Comparison of ENCODE assay signal across 26 mouse cellular contexts in genomic region chr14:54643011-54643410, GRCm38 (mm10). TPM values are rescaled to one million over a fixed set of nuclear protein-coding genes. Genes with fewer than 3 reads are reported as not detected.
A peak's percentile ranks its signal among the peaks of the same experiment; 100 is the strongest.
DNase-seq lines count a peak whose midpoint lies in the region; ATAC-seq and TF ChIP-seq lines count a peak whose summit lies in the region.
"Had no signal": no experiment of that assay in that cellular context is flagged by ENCODE, and none has a peak within 500 bp of the region (broad histone marks: within the 10 kb centered on the region; RNA-seq: fewer than 3 reads in every experiment).

No protein-coding gene starts in this region.

- no peak overlapping the region for H3K4me2 ChIP-seq in midbrain, embryonic 13.5 days (replicated peaks)
- no peak overlapping the region for H3K4me2 ChIP-seq in midbrain, embryonic 11.5 days
- H3K4me2 ChIP-seq: embryonic facial prominence, embryonic 13.5 days; forebrain, embryonic 15.5 days; heart, embryonic 13.5 days; hindbrain, embryonic 12.5 days had no signal

- TF ChIP-seq CTCF in MEL (IDR thresholded peaks at IDR 0.05 in 2 of 3, conservative IDR thresholded peaks at IDR 0.05 in 1 of 3; ENCODE audit: control insufficient read depth in 1 of 3, insufficient read depth in 1 of 3, low read depth in 2 of 3, low read length in 3 of 3, poor library complexity in 1 of 3, severe bottlenecking in 1 of 3), result no peak

- TF ChIP-seq POLR2A in MEL (IDR thresholded peaks at IDR 0.05; ENCODE audit: control insufficient read depth in 1 of 2, insufficient read depth in 1 of 2, low read depth in 1 of 2, low read length in 2 of 2, poor library complexity in 1 of 2), result no peak

- no peaks in the 10 kb centered on the region for H3K27me3 ChIP-seq in heart, embryonic 10.5 days (ENCODE audit: insufficient read depth, poor library complexity, severe bottlenecking)
- H3K27me3 ChIP-seq in midbrain, embryonic 13.5 days, result no peaks in the 10 kb centered on the region
- H3K27me3 ChIP-seq in midbrain, embryonic 11.5 days (ENCODE audit: control insufficient read depth, insufficient read depth, low read length), result no peaks in the 10 kb centered on the region
- no peaks in the 10 kb centered on the region for H3K27me3 ChIP-seq in MEL (ENCODE audit: control insufficient read depth in 1 of 2, insufficient read depth in 2 of 2, low read length in 2 of 2)
- H3K27me3 ChIP-seq in forebrain, embryonic 10.5 days (ENCODE audit: poor library complexity, severe bottlenecking), result no peaks in the 10 kb centered on the region
- H3K27me3 ChIP-seq: embryonic facial prominence, embryonic 13.5 days; forebrain, embryonic 15.5 days; hindbrain, embryonic 12.5 days; Patski had no signal

- H3K9me3 ChIP-seq in heart, embryonic 10.5 days, result no peaks in the 10 kb centered on the region
- H3K9me3 ChIP-seq in midbrain, embryonic 13.5 days, result no peaks in the 10 kb centered on the region
- H3K9me3 ChIP-seq in midbrain, embryonic 11.5 days (ENCODE audit: control insufficient read depth, low read length), result no peaks in the 10 kb centered on the region
- no peaks in the 10 kb centered on the region for H3K9me3 ChIP-seq in MEL (replicated peaks; ENCODE audit: insufficient read depth, low read length)
- H3K9me3 ChIP-seq in forebrain, embryonic 10.5 days, result no peaks in the 10 kb centered on the region
- H3K9me3 ChIP-seq: embryonic facial prominence, embryonic 13.5 days; forebrain, embryonic 15.5 days; G1E; heart, embryonic 13.5 days; hindbrain, embryonic 12.5 days had no signal

- peaks cover 36% of the 10 kb centered on the region for H3K4me1 ChIP-seq in heart, embryonic 10.5 days
- H3K4me1 ChIP-seq in midbrain, embryonic 13.5 days (replicated peaks), result peaks cover 35% of the 10 kb centered on the region
- peaks cover 9% of the 10 kb centered on the region; the same call in 1 of the 2 replicates for H3K4me1 ChIP-seq in midbrain, embryonic 11.5 days (ENCODE audit: control insufficient read depth, insufficient read depth, low read length)
- H3K4me1 ChIP-seq in MEL (ENCODE audit: control insufficient read depth in 1 of 2, insufficient read depth in 2 of 2, low read length in 2 of 2), result peaks cover 4 to 6% of the 10 kb centered on the region in 2 experiments; a peak in 3 of 4 replicates
- H3K4me1 ChIP-seq in forebrain, embryonic 10.5 days, result peaks cover 29% of the 10 kb centered on the region

- no peak for ATAC-seq in midbrain, embryonic 13.5 days
- ATAC-seq in midbrain, embryonic 11.5 days (ENCODE audit: low FRiP score), result no peak
- ATAC-seq: activated CD4-positive, CD25-positive, alpha-beta regulatory T cell, adult 4 months; forebrain, embryonic 15.5 days; hindbrain, postnatal 0 days; Patski had no signal

- no peaks in the 10 kb centered on the region; the same call in 1 of the 2 replicates for H3K79me2 ChIP-seq in MEL (ENCODE audit: control insufficient read depth, insufficient read depth, low read length, poor library complexity)

- no peak overlapping the region for H3K4me3 ChIP-seq in heart, embryonic 10.5 days
- no peak overlapping the region for H3K4me3 ChIP-seq in midbrain, embryonic 13.5 days (replicated peaks)
- H3K4me3 ChIP-seq in midbrain, embryonic 11.5 days (ENCODE audit: low read depth, low read length), result no peak overlapping the region
- H3K4me3 ChIP-seq in MEL (ENCODE audit: control insufficient read depth in 1 of 2, insufficient read depth in 1 of 2, low read depth in 2 of 2, low read length in 2 of 2), result no peak overlapping the region
- no peak overlapping the region for H3K4me3 ChIP-seq in forebrain, embryonic 10.5 days
- H3K4me3 ChIP-seq: embryonic facial prominence, embryonic 13.5 days; forebrain, embryonic 15.5 days; heart, embryonic 13.5 days; hindbrain, embryonic 12.5 days had no signal

- H3K27ac ChIP-seq in heart, embryonic 10.5 days, result no peak overlapping the region; the same call in 1 of the 2 replicates
- peak overlapping the region; percentile 11; the same call in 1 of the 2 replicates for H3K27ac ChIP-seq in midbrain, embryonic 13.5 days
- H3K27ac ChIP-seq in midbrain, embryonic 11.5 days (ENCODE audit: low read depth, low read length), result no peak overlapping the region
- peak overlapping the region; percentile 44 for H3K27ac ChIP-seq in MEL (ENCODE audit: control insufficient read depth, low read depth, low read length)
- no peak overlapping the region for H3K27ac ChIP-seq in forebrain, embryonic 10.5 days
- H3K27ac ChIP-seq: heart, embryonic 13.5 days; hindbrain, postnatal 0 days had no signal

- H3K36me3 ChIP-seq in heart, embryonic 10.5 days, result peaks cover 70% of the 10 kb centered on the region
- H3K36me3 ChIP-seq in midbrain, embryonic 13.5 days, result peaks cover 69% of the 10 kb centered on the region
- H3K36me3 ChIP-seq in midbrain, embryonic 11.5 days (ENCODE audit: control insufficient read depth, insufficient read depth, low read length), result peaks cover 42% of the 10 kb centered on the region
- H3K36me3 ChIP-seq in MEL (ENCODE audit: control insufficient read depth in 1 of 2, insufficient read depth in 2 of 2, low read length in 2 of 2), result peaks cover 3 to 6% of the 10 kb centered on the region in 2 experiments; a peak in 3 of 4 replicates
- peaks cover 77% of the 10 kb centered on the region for H3K36me3 ChIP-seq in forebrain, embryonic 10.5 days (replicated peaks)

- 85% methylated on average over 2 of the region's 2 CpGs for WGBS in heart, embryonic 10.5 days
- 84% methylated on average over 2 of the region's 2 CpGs for WGBS in midbrain, embryonic 13.5 days
- 89% methylated on average over 2 of the region's 2 CpGs for whole genome bisulfite sequencing in midbrain, embryonic 11.5 days
- 98% methylated on average over 2 of the region's 2 CpGs for WGBS in forebrain, embryonic 10.5 days

- no peak for TF ChIP-seq RAD21 in MEL (IDR thresholded peaks at IDR 0.05; ENCODE audit: low read depth, low read length)

- no peak overlapping the region for H3K9ac ChIP-seq in midbrain, embryonic 13.5 days (replicated peaks)
- no peak overlapping the region for H3K9ac ChIP-seq in midbrain, embryonic 11.5 days (ENCODE audit: low read length)
- no peak overlapping the region for H3K9ac ChIP-seq in MEL (ENCODE audit: control insufficient read depth, low read depth, low read length, poor library complexity, severe bottlenecking)
- H3K9ac ChIP-seq: embryonic facial prominence, embryonic 13.5 days; forebrain, embryonic 15.5 days; heart, embryonic 13.5 days; hindbrain, embryonic 12.5 days had no signal

- DNase-seq in heart, adult 11 months, result peak; percentile 79
- DNase-seq in heart, embryonic 10.5 days (ENCODE audit: low spot score), result no peak
- no peak for DNase-seq in midbrain, embryonic 11.5 days (ENCODE audit: low spot score, missing footprints)
- peak; percentile 38 for DNase-seq in MEL (ENCODE audit: low read depth, low spot score)
- DNase-seq in retina, postnatal 1 day, result no peak
- DNase-seq in forebrain, embryonic 10.5 days (ENCODE audit: extremely low spot score, low spot score), result no peak
- DNase-seq: adrenal gland, postnatal 14 days; cerebellum, adult 11-12 months; cerebellum, adult 9-10 months; gastrocnemius, postnatal 10 days; heart, postnatal 36 days had no signal

- no peak for TF ChIP-seq EP300 in MEL (IDR thresholded peaks at IDR 0.05; ENCODE audit: low read depth in 1 of 2, low read length in 2 of 2)

RNA-seq across cellular contexts. Expression of gene Cdh24, which starts 1.8 kb away (rescaled TPM):
- 2.5 and 4.4 TPM in 2 replicates for polyA plus RNA-seq in heart, embryonic 10.5 days (2016; fragmentation: Nextera tagmentation; extraction: Ambion mirVana)
- polyA plus RNA-seq in midbrain, embryonic 13.5 days (2015; fragmentation: Nextera tagmentation; extraction: Ambion mirVana), result 9.5 and 12.3 TPM in 2 replicates
- polyA plus RNA-seq in midbrain, embryonic 11.5 days (2014; fragmentation: Nextera tagmentation; extraction: Ambion mirVana), result 5.8 and 6.9 TPM in 2 replicates
- total RNA-seq in MEL (2012; rRNA removed), result 0.89 and 0.92 TPM in 2 replicates
- 1 to 10 TPM in 1 of 2 experiments, not detected in 1; 5.8 TPM for polyA plus RNA-seq in MEL (2012; ENCODE audit: insufficient read depth in 1 of 2, insufficient read length in 2 of 2, low read depth in 1 of 2, low replicate concordance in 2 of 2, missing spikeins in 1 of 2)
- polyA plus RNA-seq in forebrain, embryonic 10.5 days (2016; fragmentation: Nextera tagmentation; extraction: Ambion mirVana), result 4.7 and 5.4 TPM in 2 replicates

RNA-seq across cellular contexts. Expression of gene Gm17606, which starts 2.3 kb away (rescaled TPM):
- polyA plus RNA-seq in heart, embryonic 10.5 days (2016; fragmentation: Nextera tagmentation; extraction: Ambion mirVana), result not detected in 2 replicates
- polyA plus RNA-seq in midbrain, embryonic 13.5 days (2015; fragmentation: Nextera tagmentation; extraction: Ambion mirVana), result not detected in 2 replicates
- not detected in 2 replicates for polyA plus RNA-seq in midbrain, embryonic 11.5 days (2014; fragmentation: Nextera tagmentation; extraction: Ambion mirVana)
- not detected in 2 replicates for total RNA-seq in MEL (2012; rRNA removed)
- polyA plus RNA-seq in MEL (2012; ENCODE audit: insufficient read depth in 1 of 2, insufficient read length in 2 of 2, low read depth in 1 of 2, low replicate concordance in 2 of 2, missing spikeins in 1 of 2), result under 1 TPM in 1 of 2 experiments, not detected in 1; 0.99 TPM
- not detected in 2 replicates for polyA plus RNA-seq in forebrain, embryonic 10.5 days (2016; fragmentation: Nextera tagmentation; extraction: Ambion mirVana)
- total RNA-seq: adrenal gland, adult 18-20 months; adrenal gland, postnatal 14 days; G1E; gastrocnemius, postnatal 10 days; heart, adult 8-10 months; heart, postnatal 36 days; hindbrain, postnatal 0 days had no signal
- polyA plus RNA-seq: activated CD4-positive, CD25-positive, alpha-beta regulatory T cell, adult 4 months; embryonic facial prominence, embryonic 13.5 days; forebrain, embryonic 15.5 days; frontal cortex, adult 2 months; G1E; gonadal fat pad, adult 2 months; heart, embryonic 13.5 days; heart, postnatal 0 days; hindbrain, embryonic 12.5 days; hindbrain, postnatal 0 days; intestine, embryonic 14.5 days; Patski had no signal

RNA-seq across cellular contexts. Expression of gene Psmb11, which starts 21.8 kb away (rescaled TPM):
- polyA plus RNA-seq in heart, embryonic 10.5 days (2016; fragmentation: Nextera tagmentation; extraction: Ambion mirVana), result not detected in 2 replicates
- polyA plus RNA-seq in midbrain, embryonic 13.5 days (2015; fragmentation: Nextera tagmentation; extraction: Ambion mirVana), result 0.15 TPM in 1 of 2 replicates, not detected in the other
- 0.04 TPM in 1 of 2 replicates, not detected in the other for polyA plus RNA-seq in midbrain, embryonic 11.5 days (2014; fragmentation: Nextera tagmentation; extraction: Ambion mirVana)
- total RNA-seq in MEL (2012; rRNA removed), result not detected in 2 replicates
- under 1 TPM in 1 of 2 experiments, not detected in 1; 0.06 TPM for polyA plus RNA-seq in MEL (2012; ENCODE audit: insufficient read depth in 1 of 2, insufficient read length in 2 of 2, low read depth in 1 of 2, low replicate concordance in 2 of 2, missing spikeins in 1 of 2)
- 0.05 and 0.12 TPM in 2 replicates for polyA plus RNA-seq in forebrain, embryonic 10.5 days (2016; fragmentation: Nextera tagmentation; extraction: Ambion mirVana)
- total RNA-seq: adrenal gland, adult 18-20 months; adrenal gland, postnatal 14 days; gastrocnemius, postnatal 10 days; heart, adult 8-10 months; heart, postnatal 36 days had no signal
- polyA plus RNA-seq: activated CD4-positive, CD25-positive, alpha-beta regulatory T cell, adult 4 months; embryonic facial prominence, embryonic 13.5 days; G1E; gonadal fat pad, adult 2 months; heart, postnatal 0 days; hindbrain, embryonic 12.5 days; intestine, embryonic 14.5 days had no signal

RNA-seq across cellular contexts. Expression of gene Psmb5, which starts 25.2 kb away (rescaled TPM):
- polyA plus RNA-seq in heart, embryonic 10.5 days (2016; fragmentation: Nextera tagmentation; extraction: Ambion mirVana), result 392 and 455 TPM in 2 replicates
- 438 and 468 TPM in 2 replicates for polyA plus RNA-seq in midbrain, embryonic 13.5 days (2015; fragmentation: Nextera tagmentation; extraction: Ambion mirVana)
- polyA plus RNA-seq in midbrain, embryonic 11.5 days (2014; fragmentation: Nextera tagmentation; extraction: Ambion mirVana), result 396 and 453 TPM in 2 replicates
- total RNA-seq in MEL (2012; rRNA removed), result 305 and 327 TPM in 2 replicates
- polyA plus RNA-seq in MEL (2012; ENCODE audit: insufficient read depth in 1 of 2, insufficient read length in 2 of 2, low read depth in 1 of 2, low replicate concordance in 2 of 2, missing spikeins in 1 of 2), result 100 to 1,000 TPM; 318 to 546 TPM
- 478 and 497 TPM in 2 replicates for polyA plus RNA-seq in forebrain, embryonic 10.5 days (2016; fragmentation: Nextera tagmentation; extraction: Ambion mirVana)

RNA-seq across cellular contexts. Expression of gene 4931414P19Rik, which starts 37.2 kb away (rescaled TPM):
- 7.7 and 8.3 TPM in 2 replicates for polyA plus RNA-seq in heart, embryonic 10.5 days (2016; fragmentation: Nextera tagmentation; extraction: Ambion mirVana)
- polyA plus RNA-seq in midbrain, embryonic 13.5 days (2015; fragmentation: Nextera tagmentation; extraction: Ambion mirVana), result 8.7 and 9.3 TPM in 2 replicates
- polyA plus RNA-seq in midbrain, embryonic 11.5 days (2014; fragmentation: Nextera tagmentation; extraction: Ambion mirVana), result 5.9 and 8.5 TPM in 2 replicates
- total RNA-seq in MEL (2012; rRNA removed), result 1.9 and 2.1 TPM in 2 replicates
- 1 to 10 TPM in 1 of 2 experiments, not detected in 1; 4.8 TPM for polyA plus RNA-seq in MEL (2012; ENCODE audit: insufficient read depth in 1 of 2, insufficient read length in 2 of 2, low read depth in 1 of 2, low replicate concordance in 2 of 2, missing spikeins in 1 of 2)
- polyA plus RNA-seq in forebrain, embryonic 10.5 days (2016; fragmentation: Nextera tagmentation; extraction: Ambion mirVana), result 9.5 and 11.0 TPM in 2 replicates

Comparison
In these comparisons a context has a peak if more than half of its experiments do, and no peak if none do; other contexts are left out.
1. DNase-seq: peak in heart, adult 11 months (single experiment) and MEL (single experiment); none in heart, embryonic 10.5 days (single experiment), midbrain, embryonic 11.5 days (single experiment), retina, postnatal 1 day (single experiment) and forebrain, embryonic 10.5 days (single experiment).
2. H3K27ac ChIP-seq: peak in midbrain, embryonic 13.5 days (single experiment) and MEL (single experiment); none in heart, embryonic 10.5 days (single experiment), midbrain, embryonic 11.5 days (single experiment) and forebrain, embryonic 10.5 days (single experiment).